Mouse (Mus musculus) testis, postnatal 14 days (tissue): ENCODE measurements around the gene Lonp2.

ENCODE experiments used
- DNase-seq: peaks from one replicate; pipeline ENCODE4 v3.0.0; 2021; ENCODE audit warnings: low spot score

Gene Lonp2

DNA sequence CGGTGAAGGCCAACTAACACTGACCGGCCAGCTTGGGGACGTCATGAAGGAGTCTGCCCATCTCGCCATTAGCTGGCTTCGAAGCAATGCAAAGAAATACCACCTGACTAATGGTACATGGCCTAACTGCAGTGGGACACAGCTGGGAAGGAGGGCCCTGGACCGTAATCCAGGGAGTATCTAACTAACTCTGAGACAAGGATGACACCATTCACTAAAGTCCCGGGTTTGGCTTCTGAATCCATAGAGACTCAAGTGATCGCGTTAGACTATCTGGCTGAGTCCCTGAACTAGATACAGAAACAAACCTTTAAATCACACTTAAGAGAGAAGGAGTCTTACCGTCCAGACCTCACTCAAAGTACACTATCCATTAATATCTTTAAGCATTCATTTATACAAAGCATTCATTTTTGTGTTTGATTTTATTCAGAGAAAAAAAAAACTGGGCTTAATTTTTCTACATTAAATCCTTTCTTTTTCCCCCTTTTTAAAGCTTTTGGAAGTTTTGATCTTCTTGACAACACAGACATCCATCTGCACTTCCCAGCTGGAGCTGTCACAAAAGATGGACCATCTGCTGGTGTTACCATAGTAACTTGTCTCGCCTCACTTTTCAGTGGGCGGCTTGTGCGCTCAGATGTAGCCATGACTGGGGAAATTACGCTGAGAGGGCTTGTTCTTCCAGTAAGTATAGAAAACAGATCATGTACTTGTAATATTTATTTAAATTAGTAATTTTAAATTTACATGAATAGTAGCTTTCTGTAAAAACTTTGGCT lies 89.8 kb downstream of the Lonp2 start:
- DNase-seq: no peak

DNA sequence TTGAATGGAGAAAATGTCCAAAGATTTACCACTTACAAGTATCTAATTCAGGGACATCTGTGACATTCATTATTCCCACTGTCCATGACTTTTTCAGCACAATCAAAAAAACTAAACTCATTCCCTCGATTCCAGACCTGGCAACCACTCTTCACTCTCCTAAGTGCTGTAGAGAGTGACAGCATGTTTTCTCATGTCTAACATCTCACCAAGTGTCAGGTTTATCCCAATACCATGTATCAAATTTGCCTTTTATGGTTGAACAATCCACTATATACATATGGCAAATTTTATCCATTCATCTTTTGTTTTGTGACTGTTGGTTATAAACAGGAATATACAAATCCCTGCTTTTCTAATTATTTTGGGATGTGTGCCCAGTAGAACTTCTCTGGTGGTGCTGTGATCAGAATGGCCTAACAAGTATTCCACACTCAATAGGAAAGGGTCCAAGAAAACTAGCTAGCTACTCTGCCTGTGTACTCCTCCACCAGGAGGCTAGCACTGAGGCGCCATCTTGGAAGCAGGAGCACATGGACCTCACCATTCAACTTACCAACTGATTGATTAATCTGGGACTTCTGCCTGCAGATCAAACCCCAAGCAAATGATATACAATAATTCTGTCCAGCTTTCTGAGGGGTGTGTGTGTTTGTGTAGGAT lies 94.6 kb downstream of the Lonp2 start:
- DNase-seq: no peak

DNA sequence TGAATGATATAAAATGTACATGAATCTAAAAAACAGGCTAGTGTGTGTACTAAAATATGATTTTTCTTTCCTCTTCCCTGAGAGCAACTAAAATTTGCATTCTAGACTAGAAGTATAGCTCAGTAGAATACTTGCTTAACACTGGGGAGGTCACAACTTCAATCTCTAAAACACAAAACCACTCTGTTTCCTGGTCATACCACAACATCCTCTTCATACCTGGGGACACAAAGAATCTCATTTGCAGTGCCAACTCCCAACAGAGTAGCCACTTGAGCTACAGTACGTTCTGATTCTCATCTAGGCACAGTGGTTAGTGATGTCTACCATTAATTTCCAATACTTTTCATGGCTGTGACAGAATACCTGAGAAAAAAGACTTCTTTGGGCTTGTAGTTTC lies 95.5 kb downstream of the Lonp2 start:
- DNase-seq: no peak

DNA sequence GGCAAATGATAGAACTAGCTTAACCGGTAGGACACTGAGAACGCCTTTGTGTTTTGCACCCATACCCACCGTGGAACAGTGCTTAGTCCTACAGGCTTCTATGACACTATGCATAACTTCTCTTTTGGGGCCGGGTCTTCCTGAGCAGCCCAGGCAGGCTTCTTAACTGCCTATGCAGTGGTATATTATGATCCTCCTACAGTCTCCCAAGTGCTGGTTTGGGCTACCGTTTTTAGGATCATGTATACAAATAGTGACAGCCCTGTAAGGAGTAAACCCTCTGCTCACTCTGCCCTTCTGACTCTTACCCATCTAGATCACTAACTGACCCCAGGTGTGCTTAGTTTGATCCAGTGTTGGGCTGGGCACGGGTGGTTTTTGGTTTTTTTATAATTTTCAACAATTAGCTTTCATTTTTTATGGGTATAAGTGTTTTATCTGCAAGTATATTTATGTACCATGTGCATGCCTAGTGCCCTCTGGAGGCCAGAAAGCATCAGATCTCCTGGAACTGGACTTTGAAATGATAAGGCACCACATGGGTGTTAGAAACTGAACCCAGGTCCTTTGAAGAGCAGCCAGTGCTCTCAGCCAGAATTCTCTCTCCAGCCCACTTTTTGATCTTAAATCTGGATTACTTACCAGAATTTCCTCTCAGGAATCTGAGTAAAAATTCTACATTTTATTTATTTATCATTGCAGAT lies 97.1 kb downstream of the Lonp2 start:
- no peak for DNase-seq

DNA sequence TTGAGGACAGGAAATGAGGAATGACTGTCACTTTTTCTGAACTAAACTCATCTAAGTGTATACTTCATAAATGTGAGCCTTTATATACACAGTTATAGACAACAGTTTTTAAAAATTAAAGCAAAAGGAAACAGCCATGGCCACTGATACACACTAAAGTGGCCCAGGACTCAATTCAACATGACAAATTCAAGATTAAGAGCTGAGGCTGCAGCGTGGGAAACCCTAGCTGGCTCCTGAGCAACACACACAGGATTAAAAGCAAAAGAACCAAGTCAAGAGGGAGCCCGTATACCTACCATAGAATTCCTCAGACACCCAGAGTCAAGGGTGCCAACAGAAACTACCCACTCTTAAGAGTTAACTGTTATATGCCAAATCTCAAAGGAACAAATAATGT lies 97.6 kb downstream of the Lonp2 start:
- DNase-seq: no peak

DNA sequence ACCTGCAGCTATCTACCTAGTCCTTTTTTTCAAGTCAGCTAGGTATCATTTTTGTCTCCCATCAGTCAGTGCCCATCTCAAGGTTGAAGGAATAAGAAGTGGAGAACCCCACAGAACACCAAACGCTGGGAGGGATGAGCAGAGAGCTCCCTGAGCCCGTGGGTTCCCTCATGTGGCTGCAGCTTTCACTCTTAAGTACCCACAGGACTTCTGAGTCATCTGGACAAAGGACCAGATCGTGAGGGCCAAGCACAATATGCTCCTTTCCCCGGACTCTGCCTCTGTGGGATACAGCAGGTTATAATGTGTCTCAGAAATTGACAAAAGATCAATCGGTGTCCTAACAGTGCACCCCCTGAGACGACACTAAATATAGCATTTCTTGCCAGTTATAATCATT lies 103.1 kb downstream of the Lonp2 start:
- DNase-seq: no peak

DNA sequence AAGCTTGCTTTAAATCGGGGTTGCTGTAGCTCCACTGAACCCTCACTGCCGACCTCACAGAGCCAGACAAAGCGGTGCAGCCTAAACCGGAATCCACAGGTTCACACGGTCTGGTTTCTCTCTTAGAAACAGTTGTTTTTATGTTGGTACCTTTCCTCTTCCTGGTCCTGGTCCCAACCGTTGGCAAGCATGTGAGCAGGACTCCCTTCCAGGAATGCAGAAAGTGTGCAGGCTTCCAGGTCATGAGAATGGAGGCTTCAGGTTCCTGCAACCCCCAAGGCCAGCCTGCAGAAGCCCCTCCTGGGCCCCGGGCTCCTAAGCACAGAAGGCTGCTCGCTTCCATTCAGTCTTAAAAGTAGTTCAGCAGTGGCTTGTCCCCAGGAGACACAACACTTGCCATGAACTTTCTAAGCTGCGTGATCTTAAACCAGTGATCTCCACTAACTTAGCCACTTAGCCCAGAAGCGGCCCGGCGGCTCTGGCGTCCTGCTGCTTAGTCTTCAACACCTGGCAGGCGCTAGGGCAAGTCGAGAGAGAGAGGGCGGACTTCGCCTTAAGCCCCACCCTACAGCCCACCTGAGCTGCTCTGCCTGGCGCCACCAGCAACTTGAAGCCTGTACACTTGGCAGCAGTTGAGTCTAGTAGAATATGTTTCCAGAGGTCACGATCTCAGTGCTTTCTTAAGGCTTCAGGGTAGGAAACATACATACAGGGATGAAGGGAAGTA lies 104.5 kb downstream of the Lonp2 start:
- DNase-seq: no peak

DNA sequence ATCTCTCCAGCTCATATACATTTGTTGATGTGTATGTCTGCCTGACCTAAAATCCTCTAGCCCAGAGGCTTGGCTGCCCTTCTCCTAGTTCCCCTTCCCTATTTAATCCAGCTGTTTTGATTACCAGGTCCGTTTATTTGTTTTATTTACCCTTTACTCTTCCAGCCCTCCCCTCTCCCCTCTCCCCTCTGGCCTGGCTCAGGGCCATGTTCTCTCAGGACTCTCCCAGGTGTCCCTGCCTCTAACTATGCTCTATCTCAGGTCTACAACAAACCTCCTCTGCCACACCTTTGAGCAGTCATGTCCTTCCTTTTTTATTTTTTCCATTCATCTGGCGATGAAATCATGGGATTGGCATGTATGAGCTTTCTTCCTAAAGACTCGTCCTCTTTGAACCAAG lies 106.5 kb downstream of the Lonp2 start:
- no peak for DNase-seq

DNA sequence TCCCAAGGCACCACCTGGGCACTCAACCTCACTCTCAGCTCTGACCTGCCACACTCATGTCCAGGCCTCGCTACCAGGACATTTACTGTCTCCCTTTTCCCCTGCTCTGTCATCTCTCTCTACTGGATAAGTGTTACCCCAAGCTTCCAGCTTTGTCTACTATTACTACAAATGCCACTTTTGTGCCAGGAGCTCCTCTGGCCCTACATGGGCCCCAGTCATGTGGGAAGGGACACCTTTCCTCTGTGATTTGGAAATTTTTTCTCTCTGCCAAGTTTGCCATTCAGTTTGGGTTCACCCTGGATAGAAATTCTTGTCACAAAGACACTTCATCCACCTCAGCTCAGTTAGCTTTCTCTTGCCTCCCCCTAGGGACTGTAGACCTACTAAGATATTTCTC lies 107.0 kb downstream of the Lonp2 start:
- no peak for DNase-seq

DNA sequence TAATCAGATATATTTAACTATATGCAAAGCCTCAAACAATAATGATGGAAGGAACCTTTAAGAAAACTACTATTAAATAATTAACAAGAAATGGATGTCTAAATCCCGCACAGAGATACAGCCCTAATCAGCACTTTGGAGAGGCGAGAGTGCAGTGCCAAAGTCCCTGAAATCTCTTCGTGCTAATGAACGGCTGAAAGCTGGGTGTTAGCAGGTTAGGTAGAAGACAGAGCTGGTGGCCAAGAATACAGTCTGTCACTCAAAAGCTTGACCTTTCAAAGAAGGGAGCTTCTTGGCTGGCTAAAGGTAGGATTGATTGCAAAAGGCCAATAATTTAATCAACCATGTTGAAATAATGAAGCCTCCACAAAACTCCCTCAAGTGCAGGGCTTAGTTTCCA lies 110.3 kb downstream of the Lonp2 start:
- DNase-seq: no peak

DNA sequence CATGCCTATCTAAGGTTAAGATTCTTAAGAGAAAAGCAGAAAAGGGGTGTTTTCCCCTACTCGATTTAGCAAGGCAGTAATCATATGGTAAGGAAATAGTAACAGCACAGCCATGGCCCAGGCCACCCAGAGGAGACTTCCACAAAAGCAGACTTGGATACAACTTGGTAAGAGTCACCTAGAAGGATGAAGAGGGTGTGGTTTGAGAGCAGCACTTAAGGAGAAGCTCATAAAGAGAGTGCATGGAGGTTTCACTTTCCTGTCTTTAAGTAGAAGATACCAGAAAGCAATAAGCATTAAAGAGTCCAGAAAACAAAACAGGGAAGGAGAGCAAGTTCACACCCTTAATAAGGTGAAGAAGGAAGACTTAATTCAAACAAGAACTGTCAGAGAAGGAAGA lies 111.1 kb downstream of the Lonp2 start:
- DNase-seq: no peak

DNA sequence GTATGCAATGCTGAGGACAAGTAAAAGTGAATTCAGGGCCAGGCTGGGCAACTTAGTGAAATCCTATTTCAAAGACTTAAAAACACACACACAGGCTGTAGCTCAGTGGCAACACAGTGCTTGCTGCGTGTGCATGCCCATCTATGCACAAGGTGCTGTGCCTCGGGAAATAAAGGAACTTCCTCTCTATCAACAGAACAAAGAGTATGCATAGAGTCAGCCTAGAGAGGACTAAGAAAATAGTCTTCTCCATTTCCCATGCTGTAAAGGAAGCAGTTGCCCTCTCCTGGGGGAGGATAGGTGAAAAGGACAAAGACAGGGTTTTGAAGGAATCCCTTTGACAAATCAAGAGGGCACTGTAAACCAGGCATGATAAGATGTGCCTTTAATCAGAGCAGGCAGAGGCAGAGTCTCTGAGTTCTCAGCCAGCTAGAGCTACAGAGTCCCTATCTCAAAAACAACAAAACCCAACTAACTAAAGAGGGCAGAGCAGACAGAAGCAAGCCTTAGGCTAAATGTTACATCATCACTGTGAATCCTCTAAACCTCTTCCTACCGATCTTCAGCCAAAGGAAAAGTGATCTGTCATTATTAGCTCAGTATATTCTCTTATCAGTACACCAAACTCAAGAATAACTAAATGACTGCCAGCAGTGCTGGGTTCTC lies 111.7 kb downstream of the Lonp2 start:
- no peak for DNase-seq

DNA sequence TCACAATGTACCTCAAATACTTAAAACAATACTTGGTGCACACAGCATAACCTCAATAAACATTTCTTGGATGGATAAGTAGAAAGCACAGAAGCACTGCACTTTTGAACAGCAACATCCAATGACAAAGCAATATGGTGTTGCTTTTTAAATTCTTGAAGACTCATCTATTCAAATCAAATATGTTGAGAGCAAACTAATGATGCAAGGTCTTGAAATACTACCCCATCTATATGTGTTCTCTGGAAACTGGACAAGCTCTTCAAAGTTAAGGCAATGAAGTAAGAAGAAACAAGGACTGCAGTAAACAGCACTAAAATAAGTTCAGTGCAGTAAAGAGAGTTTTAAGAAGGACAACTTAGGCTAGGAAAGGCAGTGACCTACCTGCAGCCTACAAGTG lies 117.1 kb downstream of the Lonp2 start:
- DNase-seq: no peak

DNA sequence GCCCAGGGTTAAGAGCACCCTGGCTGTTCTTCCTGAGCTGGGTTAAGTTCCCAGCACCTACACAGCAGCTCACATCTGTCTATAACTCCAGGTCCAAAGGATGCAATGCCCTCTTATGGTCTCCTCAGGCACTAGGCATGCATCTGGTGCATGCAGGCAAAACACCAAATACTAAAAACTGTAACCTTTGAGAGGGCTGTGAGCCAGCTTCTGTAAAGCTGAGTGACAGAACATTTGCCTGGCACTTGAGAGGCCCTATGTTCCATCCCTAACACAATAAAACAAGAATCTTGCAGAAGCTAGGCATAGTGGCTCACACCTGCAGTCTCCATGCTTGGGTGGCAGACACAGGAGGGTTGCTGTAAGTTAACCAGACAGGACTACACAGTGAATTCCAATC lies 117.8 kb downstream of the Lonp2 start:
- DNase-seq: no peak

DNA sequence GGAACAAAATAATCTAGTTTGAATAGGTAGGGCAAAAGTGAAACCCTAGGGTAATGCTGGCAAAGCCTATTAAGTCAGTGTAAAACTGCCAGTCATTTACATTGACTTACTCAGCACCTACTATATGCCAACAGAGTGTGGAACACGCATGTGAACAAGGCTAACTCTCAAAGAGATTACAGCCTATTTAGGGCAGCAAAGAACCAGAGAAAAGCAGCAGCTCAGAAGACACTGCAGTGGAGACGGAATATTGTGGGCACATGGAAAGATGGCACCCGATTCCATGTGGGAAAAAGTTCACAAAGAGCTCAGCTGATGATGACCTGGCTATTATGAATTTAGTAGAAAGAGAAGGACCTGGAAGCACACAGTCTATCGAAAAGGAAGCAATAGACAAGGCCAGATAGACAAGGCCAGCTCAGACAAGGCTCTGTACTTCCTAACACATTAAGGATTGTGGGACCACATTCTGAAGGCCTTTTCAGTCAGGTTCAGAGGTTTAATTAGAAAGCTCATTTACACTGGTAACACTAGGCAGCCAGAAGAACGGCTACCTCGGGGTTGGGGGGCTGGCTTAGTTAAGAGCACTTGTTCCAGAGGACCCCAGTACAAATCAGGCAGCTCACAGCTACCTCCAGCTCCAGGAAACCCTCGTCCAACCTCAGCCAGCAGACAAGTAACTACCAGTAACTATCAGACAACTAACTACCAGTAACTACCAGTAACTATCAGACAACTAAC lies 118.9 kb downstream of the Lonp2 start:
- DNase-seq: no peak

DNA sequence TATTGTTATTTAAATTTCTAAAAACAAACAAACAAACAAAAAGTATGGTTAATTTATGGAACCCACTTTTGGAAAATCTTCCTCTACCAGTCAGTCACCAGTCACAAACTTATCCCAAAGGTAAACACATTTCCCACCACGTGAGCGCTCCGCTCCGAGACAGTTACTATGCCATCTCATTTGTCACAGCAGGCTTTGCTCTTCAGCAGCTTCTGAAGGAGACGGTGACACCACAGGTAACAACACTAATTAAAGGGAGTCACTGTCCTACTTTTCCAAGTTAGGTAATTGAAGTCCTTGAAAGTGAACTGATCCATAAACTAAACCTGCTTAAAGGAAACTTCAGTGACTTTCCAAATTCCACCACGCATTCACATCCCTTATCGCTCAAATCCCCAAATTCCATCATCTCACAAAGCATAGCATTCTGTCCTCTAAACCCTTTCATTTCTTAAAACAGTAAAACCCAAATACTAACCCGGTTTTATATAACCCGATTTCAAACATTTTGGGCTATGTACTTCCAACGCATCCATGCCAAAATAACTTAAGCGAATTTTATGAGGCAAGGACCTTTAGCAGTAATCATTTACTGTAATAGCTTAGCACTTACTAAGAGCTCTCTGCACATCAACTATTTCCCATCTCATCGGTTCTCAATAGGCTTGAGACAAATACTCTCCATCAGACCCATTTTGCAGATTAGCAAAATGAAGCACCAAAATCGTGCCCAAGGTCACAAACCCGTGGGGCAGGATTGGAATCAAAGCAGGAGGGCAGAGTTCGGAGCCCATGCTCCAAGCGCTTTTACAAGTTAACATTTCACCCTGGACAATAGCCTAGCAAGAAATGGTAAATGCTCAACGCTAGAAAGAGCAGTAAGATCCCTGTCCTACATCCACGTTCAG lies 120.7 kb downstream of the Lonp2 start:
- no peak for DNase-seq

DNA sequence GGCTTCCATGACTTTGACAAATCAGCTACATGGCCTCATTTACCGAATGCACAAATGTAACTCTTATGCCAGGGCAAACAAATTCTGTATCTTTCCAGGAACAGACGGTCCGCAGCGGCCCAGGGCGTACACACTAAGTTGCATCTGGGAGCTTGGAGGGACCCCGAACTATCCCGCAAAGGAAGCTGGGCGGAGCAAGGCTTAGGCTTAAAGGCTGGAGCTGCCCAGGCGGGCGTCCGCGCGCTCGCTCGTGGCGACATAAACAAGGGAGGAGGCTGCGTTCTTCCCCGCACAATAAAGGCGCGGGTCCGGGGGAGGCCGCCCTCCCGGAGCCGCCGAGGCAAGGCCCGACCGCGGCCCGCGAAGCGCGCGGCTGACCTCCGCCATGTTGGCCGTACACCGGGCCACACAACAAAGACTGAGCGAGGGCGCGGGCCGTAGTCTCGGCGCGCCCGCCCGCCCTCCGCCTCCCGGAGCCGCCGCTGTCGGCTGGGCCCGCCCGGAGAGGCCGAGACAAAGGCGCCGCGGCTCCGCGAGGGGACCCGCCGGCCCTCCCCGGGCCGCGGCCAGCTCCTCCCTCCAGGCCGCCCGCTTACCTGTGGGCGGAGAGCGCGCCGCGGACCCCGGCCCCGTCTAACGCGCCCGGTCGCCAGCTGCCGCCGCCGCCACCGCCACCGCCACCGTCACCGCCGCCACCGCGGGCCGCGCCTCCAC lies 121.5 kb downstream of the Lonp2 start, which contains the start of the genes Gm10638 and Siah1a:
Gm10638 (plus strand) TSS at position 479 of the 714 bp plus-strand sequence.
Siah1a (minus strand) TSS at position 714 of the 714 bp plus-strand sequence.
- peak; percentile 78 for DNase-seq

DNA sequence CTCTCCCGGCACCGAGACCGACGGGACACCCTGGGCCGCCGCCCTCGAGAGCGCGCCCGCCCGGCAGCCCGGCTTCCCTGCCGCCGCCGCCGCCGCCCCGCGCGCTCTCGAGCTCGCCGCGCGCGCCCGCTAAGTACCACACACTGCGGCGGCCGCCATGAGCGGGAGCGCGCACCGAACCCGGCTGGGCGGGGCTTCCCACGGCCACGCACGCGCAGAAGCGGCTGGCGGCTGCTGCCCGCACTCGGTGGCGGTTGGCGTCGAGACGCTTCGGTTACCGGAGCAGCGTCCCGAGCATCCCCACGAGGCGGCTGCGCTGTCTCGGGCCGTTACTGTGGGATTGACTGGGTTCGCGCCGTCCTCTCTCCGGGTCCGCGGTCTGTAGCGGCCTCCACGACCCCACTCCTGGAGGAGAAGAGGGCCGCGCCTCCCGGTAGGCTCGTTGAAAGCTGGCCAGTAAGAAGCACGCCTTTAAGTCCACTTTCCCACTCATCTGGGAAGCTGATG lies 122.1 kb downstream of the Lonp2 start:
- DNase-seq: peak; percentile 91

DNA sequence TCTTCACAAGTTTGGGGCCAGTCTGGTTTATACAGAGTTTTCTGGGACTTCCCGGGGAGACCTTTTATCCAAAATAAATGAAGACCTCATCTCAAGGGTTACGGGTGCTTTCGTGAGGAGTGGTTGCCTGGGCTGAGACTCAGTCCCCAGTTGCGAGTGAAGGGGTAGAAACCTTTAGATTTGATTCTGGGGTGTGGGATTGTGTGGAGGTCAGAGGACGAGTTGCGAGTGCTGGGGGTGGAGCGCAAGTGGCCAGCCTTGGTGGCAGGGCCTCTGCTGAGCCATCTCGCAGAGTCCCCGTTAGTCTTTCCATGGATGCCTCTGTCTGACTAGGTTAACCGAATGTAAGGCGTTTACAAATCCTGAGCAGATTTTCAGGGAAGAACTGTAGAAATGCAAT lies 122.7 kb downstream of the Lonp2 start:
- DNase-seq: no peak
